Comparison of ENCODE assay signal across 17 mouse cellular contexts in the genomic region with DNA sequence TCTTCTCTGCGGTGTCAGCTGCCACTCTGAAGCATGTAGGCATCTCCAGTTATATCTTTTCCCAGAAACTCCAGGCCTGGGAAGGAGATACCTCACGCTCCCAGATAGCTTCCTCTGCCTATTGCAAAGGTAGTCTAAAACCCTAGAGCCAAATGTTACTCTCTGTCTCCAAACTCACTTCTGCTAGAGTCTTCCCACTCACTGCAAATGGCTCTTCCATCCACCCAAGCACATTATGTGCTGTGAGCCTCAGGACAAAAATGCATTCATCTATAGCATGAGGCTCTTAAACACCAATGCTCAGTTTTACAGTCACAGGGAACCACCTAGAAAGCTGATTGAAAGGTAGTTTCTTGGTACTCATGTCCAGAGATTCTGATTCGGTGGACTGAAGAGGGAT.
"Had no signal": no experiment of that assay in that cellular context is flagged by ENCODE, and none has a peak within 500 bp of the region (broad histone marks: within the 10 kb centered on the region; RNA-seq: fewer than 3 reads in every experiment).

No protein-coding gene starts in this region.

- H3K27ac ChIP-seq: neural tube, embryonic 12.5 days; neural tube, embryonic 13.5 days; neural tube, embryonic 15.5 days; stomach, embryonic 15.5 days; stomach, postnatal 0 days had no signal

- H3K9ac ChIP-seq: neural tube, embryonic 12.5 days; neural tube, embryonic 13.5 days; neural tube, embryonic 15.5 days; stomach, embryonic 15.5 days had no signal

- H3K4me3 ChIP-seq: neural tube, embryonic 12.5 days; neural tube, embryonic 13.5 days; neural tube, embryonic 15.5 days; stomach, embryonic 15.5 days had no signal

- H3K36me3 ChIP-seq: neural tube, embryonic 12.5 days; neural tube, embryonic 13.5 days; neural tube, embryonic 15.5 days; stomach, embryonic 15.5 days had no signal

- H3K9me3 ChIP-seq: neural tube, embryonic 12.5 days; neural tube, embryonic 13.5 days; neural tube, embryonic 15.5 days; stomach, embryonic 15.5 days had no signal

- H3K27me3 ChIP-seq: neural tube, embryonic 12.5 days; neural tube, embryonic 13.5 days; neural tube, embryonic 15.5 days; stomach, embryonic 15.5 days had no signal

- H3K4me1 ChIP-seq: neural tube, embryonic 12.5 days; neural tube, embryonic 13.5 days; neural tube, embryonic 15.5 days; stomach, embryonic 15.5 days had no signal

- H3K4me2 ChIP-seq: neural tube, embryonic 12.5 days; neural tube, embryonic 13.5 days; neural tube, embryonic 15.5 days; stomach, embryonic 15.5 days had no signal

- DNase-seq: retina, postnatal 1 day; right cerebral cortex, adult 18-20 months; right cerebral cortex, postnatal 14 days; right cerebral cortex, postnatal 25 days; right cerebral cortex, postnatal 4 days; spleen, adult 18-20 months; thymus, adult 18-20 months; thymus, adult 2 months; thymus, postnatal 14 days; thymus, postnatal 25 days; thymus, postnatal 36 days; thymus, postnatal 4 days had no signal
